Mouse (Mus musculus): ENCODE data around the gene Asl.

DNA sequence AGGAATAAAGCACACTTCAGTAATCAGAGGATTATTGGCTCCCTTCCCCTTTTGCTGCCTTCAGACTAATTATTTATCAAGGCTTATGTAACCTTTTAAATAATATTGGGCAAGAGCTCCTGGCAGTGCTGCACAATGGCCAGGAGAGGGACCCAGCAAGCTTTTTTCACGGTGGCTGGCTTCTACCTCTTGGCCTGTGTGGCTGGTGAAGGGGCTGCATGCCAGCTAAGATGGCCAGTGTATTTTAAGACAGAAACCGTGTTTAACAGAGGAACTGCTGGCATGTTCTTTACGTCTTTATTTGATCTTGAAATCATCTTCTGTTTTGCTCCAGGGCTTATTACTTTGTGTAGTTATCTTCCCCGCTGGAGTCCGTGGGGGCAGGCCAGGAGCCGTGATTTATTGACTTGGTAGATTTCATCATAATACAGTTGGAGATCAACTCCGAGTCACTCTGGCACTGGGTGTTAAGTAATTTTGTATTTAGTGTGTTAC, 15.2 kb upstream of the Asl start:
- TF ChIP-seq CTCF (IDR thresholded peaks at IDR 0.05; ENCODE audit: borderline replicate concordance, control insufficient read depth, extremely low read depth, insufficient read depth, low read length, poor library complexity) (no peak), POLR2A (IDR thresholded peaks at IDR 0.05; ENCODE audit: control insufficient read depth, extremely low read depth, insufficient read depth, low read length, poor library complexity) (no peak)

Data from thymus, adult 2 months (tissue).